Mouse (Mus musculus) limb, embryonic 11.5 days (tissue): Measurements from ENCODE around the gene Mcpt9. TPM values are rescaled to one million over a fixed set of nuclear protein-coding genes. Genes with fewer than 3 reads are reported as not detected.
"Not testable (repeated sequence)": the region's sequence is repeated elsewhere in the genome, so short reads cannot be mapped to it uniquely, and the experiment has no call there.

ENCODE experiments used
- ATAC-seq: fragments of 200-750 bp; cut with Nextera tagmentation; 2 replicates; pipeline ENCODE4 v1.8.0; 2017; ENCODE audit warnings: low read depth; ENCODE audit not compliant: insufficient number of reproducible peaks, low FRiP score, low TSS enrichment
- DNase-seq: peaks from one replicate; pipeline ENCODE4 v3.0.0-alpha.2; 2015; ENCODE audit warnings: low spot score
- H3K27ac ChIP-seq: fragments of 300-500 bp; sonication (generic); replicated peaks from 2 replicates; pipeline ENCODE4 v1.5.1; 2014; ENCODE audit warnings: low read depth, mild to moderate bottlenecking, low read length
- H3K27me3 ChIP-seq: fragments of 300-500 bp; sonication (generic); 2 replicates; pipeline ENCODE4 v1.6.1; 2014; ENCODE audit warnings: mild to moderate bottlenecking, low read length, mixed read lengths; ENCODE audit not compliant: control insufficient read depth, insufficient read depth
- H3K36me3 ChIP-seq: fragments of 300-500 bp; sonication (generic); 2 replicates; pipeline ENCODE4 v1.6.1; 2014; ENCODE audit warnings: mild to moderate bottlenecking, low read length, moderate library complexity, mixed read lengths; ENCODE audit not compliant: control insufficient read depth, insufficient read depth
- H3K4me1 ChIP-seq: fragments of 300-500 bp; sonication (generic); 2 replicates; pipeline ENCODE4 v1.6.1; 2014; ENCODE audit warnings: low read length, mixed read lengths; ENCODE audit not compliant: control insufficient read depth, insufficient read depth
- H3K4me2 ChIP-seq: fragments of 300-500 bp; sonication (generic); 2 replicates; pipeline ENCODE4 v1.6.1; 2014; ENCODE audit warnings: low read depth, mild to moderate bottlenecking, moderate library complexity; ENCODE audit not compliant: severe bottlenecking
- H3K4me3 ChIP-seq: fragments of 300-500 bp; sonication (generic); 2 replicates; pipeline ENCODE4 v1.5.1; 2014; ENCODE audit warnings: low read depth, low read length
- H3K9ac ChIP-seq: fragments of 300-500 bp; sonication (generic); 2 replicates; pipeline ENCODE4 v1.6.1; 2014; ENCODE audit warnings: mild to moderate bottlenecking, low read length
- H3K9me3 ChIP-seq: fragments of 300-500 bp; sonication (generic); 2 replicates; pipeline ENCODE4 v1.6.1; 2016; ENCODE audit warnings: low read length; ENCODE audit not compliant: control insufficient read depth
- WGBS: fragments of 180-500 bp; shearing (Covaris S2); extraction: QIAGEN DNeasy Blood & Tissue Kit; methylation state at CpG from one replicate; pipeline ENCODE4 v1.1.7; 2014; 5-methylcytosine and 5-hydroxymethylcytosine counted together
- polyA plus RNA-seq: library from polyadenylated mRNA; unstranded; fragments of >200 nt; fragmentation: Nextera tagmentation; extraction: Ambion mirVana; gene quantifications from 2 replicates; pipeline ENCODE4 v1.2.1, GENCODE M21; 2014

The Mcpt9 gene
- polyA plus RNA-seq, 1 experiment from 2014 or later = not detected

DNA sequence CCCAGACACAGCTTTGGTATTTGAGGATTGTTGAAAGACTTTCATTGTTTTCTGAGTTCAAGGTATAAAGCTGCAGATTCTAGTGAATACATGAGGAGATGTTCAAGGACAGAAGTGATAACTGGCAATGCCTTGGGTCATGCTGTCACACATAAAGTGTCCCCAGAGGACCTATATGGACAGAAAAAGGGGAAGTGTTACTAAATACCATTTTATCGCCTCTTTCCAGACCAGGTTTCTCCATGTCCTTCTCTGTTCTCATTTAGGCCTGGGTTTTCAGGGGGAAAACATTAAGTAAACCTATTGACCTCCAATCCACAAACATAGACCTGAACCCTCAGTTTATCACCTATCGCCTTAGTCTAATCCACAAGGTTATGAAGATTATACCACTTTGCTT, 16.4 kb downstream of the Mcpt9 start:
- Histone ChIP-seq H3K4me3 (no peak overlapping the region), H3K4me1 (no peaks in the 10 kb centered on the region), H3K4me2 (no peak overlapping the region), H3K9ac (no peak overlapping the region), H3K27ac (no peak overlapping the region), H3K9me3 (no peaks in the 10 kb centered on the region), H3K36me3 (no peaks in the 10 kb centered on the region), H3K27me3 (no peaks in the 10 kb centered on the region)
- ATAC-seq (no peak), DNase-seq (no peak)
- 87% methylated on average over 2 of the region's 2 CpGs for WGBS

DNA sequence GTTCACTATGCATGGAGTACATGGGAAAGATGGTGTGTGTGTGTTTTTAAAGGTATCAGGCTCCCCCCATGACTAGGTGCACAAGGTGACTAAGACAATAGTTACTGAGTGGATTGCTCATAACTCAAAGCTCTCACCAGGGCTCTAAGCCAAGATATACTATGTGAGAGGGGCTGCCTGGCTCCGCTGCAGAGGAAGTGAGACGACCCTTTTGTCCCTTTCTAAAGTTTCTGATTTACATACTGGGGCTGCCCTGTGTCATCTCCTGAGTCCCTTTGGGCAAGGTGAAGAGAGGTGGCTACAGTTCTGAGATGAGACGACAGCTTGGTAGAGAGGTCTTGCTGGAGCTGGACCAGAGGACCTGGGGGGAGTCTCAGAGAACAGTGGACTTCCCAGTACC, 17.1 kb downstream of the Mcpt9 start:
- Histone ChIP-seq H3K4me1 (no peaks in the 10 kb centered on the region), H3K27me3 (no peaks in the 10 kb centered on the region), H3K27ac (no peak overlapping the region), H3K9ac (no peak overlapping the region), H3K9me3 (no peaks in the 10 kb centered on the region), H3K4me3 (no peak overlapping the region), H3K36me3 (no peaks in the 10 kb centered on the region), H3K4me2 (no peak overlapping the region)
- DNase-seq = no peak
- WGBS = 64% methylated on average over 3 of the region's 3 CpGs
- no peak for ATAC-seq

DNA sequence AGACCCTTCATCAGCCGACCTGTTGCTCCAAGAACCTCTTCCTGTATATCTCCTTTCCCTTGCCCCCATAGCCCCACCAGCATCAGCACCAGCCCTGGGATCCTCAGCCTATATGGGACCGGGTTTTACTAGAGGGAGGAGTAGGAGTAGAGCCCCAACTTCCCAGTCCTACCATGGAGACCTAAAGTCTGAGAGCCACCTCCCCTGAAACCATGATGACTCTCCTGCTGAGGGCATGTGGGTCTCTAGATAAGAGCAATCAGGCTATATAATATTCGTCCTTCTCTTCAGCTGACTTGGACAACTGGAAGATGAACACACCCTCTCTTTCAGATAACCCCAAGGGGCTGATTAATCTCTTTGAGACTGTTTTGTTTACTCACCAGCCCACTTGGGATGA, 42.8 kb downstream of the Mcpt9 start:
- not testable (repeated sequence) for H3K4me3 ChIP-seq, ATAC-seq
- 95% methylated on average over 1 of the region's 3 CpGs for WGBS

More for the DNA sequence above, 42.8 kb downstream of the Mcpt9 start:
- H3K4me1 ChIP-seq, H3K27ac ChIP-seq, H3K9ac ChIP-seq, H3K27me3 ChIP-seq, DNase-seq, H3K9me3 ChIP-seq, H3K36me3 ChIP-seq, H3K4me2 ChIP-seq: not testable (repeated sequence)

Other genes with a start within 250 kb of the Mcpt9 start
- 13.2 and 15.0 TPM in 2 replicates for gene Adcy4, start 246.4 kb downstream of the Mcpt9 start, polyA plus RNA-seq
- 26.3 and 30.8 TPM in 2 replicates for gene Ripk3, start 241.6 kb downstream of the Mcpt9 start, polyA plus RNA-seq
- 105 and 106 TPM in 2 replicates for gene Nfatc4, start 207.4 kb downstream of the Mcpt9 start, polyA plus RNA-seq
- 21.6 and 24.7 TPM in 2 replicates for gene Nynrin, start 176.5 kb downstream of the Mcpt9 start, polyA plus RNA-seq
- gene Cbln3, start 146.1 kb downstream of the Mcpt9 start, polyA plus RNA-seq = 0.11 and 0.27 TPM in 2 replicates
- gene Khnyn, start 145.5 kb downstream of the Mcpt9 start, polyA plus RNA-seq = 17.4 and 18.4 TPM in 2 replicates
- gene Sdr39u1, start 130.2 kb downstream of the Mcpt9 start, polyA plus RNA-seq = 67.2 and 70.2 TPM in 2 replicates
- not detected in 2 replicates for gene Cma1, start 85.8 kb downstream of the Mcpt9 start, polyA plus RNA-seq
- not detected in 2 replicates for gene Cma2, start 79.5 kb downstream of the Mcpt9 start, polyA plus RNA-seq
- gene Mcpt1, start 12.5 kb downstream of the Mcpt9 start, polyA plus RNA-seq = not detected in 2 replicates
- not detected in 2 replicates for gene Mcpt2, start 11.5 kb upstream of the Mcpt9 start, polyA plus RNA-seq
- gene Mcpt4, start 31.8 kb upstream of the Mcpt9 start, polyA plus RNA-seq = not detected in 2 replicates
- gene Mcpt8, start 54.8 kb upstream of the Mcpt9 start, polyA plus RNA-seq = not detected in 2 replicates
- not detected in 2 replicates for gene Ctsg, start 72.1 kb upstream of the Mcpt9 start, polyA plus RNA-seq
- not detected in 2 replicates for gene Gzme, start 90.1 kb upstream of the Mcpt9 start, polyA plus RNA-seq
- not detected in 2 replicates for gene Gzmd, start 102.1 kb upstream of the Mcpt9 start, polyA plus RNA-seq
- gene Gzmg, start 129.1 kb upstream of the Mcpt9 start, polyA plus RNA-seq = not detected in 2 replicates
- not detected in 2 replicates for gene Gzmn, start 144.1 kb upstream of the Mcpt9 start, polyA plus RNA-seq
- gene Gzmf, start 180.9 kb upstream of the Mcpt9 start, polyA plus RNA-seq = not detected in 2 replicates
- gene Gzmc, start 204.2 kb upstream of the Mcpt9 start, polyA plus RNA-seq = not detected in 2 replicates
- gene Gzmb, start 231.8 kb upstream of the Mcpt9 start, polyA plus RNA-seq = not detected in 2 replicates